Mouse (Mus musculus): Measurements from ENCODE around the gene Extl1.
"Not testable (repeated sequence)": the region's sequence is repeated elsewhere in the genome, so short reads cannot be mapped to it uniquely, and the experiment has no call there.

Gene Extl1

DNA sequence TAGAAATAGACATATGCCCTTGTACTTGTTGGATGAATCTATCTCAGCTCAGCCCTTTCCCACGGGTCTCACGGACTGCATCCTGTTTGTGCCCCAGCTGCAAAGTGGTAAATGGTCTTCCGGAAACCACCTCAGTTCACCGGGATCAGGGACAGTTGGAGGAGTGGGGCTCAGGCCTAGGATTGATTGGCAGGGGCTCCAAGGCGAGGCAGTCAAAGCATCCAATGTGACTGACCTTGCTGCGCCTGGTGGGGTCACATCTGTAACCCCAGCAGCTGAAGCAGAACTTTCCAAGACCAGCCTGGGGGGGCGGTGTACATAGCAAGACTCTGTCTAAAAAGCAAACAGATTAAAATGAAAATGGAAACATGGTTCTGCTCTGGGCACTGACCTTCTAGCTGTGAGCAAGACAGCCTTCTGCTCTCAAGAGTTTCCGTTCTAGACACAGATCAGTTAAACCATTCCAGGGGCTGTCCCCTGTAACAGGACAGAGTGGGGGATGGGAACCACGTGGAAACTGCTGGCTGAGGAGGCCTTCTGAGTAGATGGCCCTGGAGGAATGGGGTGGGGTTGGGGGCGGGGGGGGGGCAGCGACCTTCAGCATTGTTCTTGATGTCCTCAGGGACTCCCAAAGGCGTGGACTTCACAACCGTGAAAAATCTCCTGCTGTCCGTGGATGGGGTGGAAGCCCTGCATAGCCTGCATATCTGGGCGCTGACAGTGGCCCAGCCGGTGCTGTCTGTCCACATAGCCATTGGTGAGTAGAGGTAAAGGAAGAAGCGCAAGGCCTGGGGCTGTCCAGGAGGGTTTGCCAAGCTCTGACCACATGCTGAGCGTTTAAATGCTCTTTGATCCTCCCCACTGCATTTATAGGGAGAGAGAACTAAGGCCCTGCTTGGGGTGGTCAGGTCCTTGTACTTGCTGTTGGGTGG is 32.1 kb downstream of the Extl1 start:
- in situ Hi-C loops (cut with MboI, MseI): no loop called here

GRCm38 (mm10) chr4:134350641-134351040 is 33.0 kb downstream of the Extl1 start:
- in situ Hi-C loops (cut with MboI, MseI): no loop called here

DNA sequence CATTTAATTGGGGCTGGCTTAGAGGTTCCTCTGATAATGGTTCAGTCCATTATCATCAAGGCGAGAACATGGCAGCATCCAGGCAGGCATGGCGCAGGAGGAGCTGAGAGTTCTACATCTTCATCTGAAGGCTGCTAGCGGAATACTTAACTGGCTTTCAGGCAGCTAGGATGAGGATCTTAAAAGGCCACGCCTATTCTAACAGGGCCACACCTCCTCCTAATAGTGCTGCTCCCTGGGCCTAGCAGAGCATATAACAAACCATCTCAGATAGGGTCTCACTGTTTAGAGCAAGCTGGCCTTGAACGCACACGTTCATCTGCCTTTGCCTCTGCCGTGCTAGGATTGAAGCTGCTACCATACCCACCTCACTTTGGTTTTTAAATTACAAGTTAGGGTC is 33.8 kb downstream of the Extl1 start:
- in situ Hi-C loops (cut with MboI, MseI): no loop called here

DNA sequence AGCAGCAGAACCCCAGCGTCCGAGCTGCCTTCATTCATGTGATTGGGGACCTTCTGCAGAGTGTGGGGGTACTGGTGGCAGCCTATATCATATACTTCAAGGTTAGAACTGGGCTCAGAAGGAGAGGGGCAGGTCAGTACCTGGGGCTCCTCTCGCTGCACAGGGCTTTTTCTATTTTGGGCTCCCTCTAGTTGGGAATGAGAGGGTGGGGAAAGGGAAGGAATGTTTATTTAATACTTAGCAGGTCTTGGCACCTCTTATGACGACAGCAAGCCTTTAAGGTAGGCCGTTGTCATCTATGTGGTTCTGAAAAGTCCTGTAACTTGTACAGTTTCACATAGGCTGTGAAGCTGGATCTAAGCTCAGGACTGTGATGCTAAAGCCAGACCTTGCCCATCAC is 35.1 kb downstream of the Extl1 start:
- in situ Hi-C loops (cut with MboI, MseI): no loop called here

DNA sequence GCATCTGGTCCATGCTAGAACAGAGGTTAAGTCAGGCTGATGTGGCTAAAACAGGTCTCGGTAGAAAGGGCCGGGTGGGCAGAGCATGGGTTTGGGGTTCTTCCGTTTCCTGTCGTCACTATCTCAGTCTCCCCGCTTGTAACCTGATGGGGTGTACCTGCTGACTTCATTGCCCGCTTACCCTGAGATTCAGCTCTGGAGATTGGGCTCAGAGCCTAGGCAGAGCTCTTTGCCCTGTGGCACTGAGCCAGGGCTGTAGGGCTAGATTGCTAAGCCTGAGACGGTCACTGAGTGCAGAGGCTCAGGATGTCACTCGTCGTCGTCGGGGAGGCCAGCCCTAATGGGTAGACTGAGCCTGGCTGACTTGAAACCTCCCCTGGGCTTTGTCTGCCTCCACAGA is 35.6 kb downstream of the Extl1 start:
- in situ Hi-C loops (cut with MboI, MseI): no loop called here

DNA sequence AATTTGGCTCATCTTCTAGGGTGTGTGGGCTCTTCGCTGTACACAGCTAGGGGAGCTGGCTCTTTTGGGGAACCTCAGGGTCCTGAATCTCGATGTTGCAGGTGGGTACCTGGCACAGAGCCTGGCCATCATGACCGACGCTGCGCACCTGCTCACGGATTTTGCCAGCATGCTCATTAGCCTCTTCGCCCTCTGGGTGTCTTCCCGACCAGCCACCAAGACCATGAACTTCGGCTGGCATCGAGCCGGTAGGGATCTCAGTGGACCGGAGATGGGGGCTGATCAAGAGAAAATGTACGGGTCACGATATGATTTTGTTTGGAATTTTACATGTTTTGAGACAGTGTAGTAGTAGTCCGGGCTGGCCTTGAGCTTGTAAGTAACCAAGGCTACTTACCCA is 37.8 kb downstream of the Extl1 start:
- in situ Hi-C loops (cut with MboI, MseI): no loop called here

DNA sequence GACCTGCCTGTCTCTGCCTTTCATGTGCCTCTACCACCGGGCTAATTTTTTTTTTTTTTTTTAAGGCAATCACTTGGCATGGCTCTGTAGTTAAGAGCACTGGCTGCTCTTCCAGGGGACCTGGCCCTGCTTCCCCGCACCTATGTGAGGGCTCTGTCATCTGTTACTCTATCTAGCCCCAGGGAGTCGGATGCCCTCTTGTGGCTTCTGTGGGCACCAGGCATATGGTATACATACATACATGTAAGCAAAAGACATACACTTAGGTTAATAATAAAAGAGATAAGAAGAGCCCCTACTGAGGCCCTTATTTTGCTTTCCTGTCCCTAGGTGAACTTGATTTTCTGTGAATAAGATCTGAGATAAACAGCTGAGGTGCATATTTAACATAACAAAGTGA is 39.0 kb downstream of the Extl1 start:
- in situ Hi-C loops (cut with MboI, MseI): no loop called here

DNA sequence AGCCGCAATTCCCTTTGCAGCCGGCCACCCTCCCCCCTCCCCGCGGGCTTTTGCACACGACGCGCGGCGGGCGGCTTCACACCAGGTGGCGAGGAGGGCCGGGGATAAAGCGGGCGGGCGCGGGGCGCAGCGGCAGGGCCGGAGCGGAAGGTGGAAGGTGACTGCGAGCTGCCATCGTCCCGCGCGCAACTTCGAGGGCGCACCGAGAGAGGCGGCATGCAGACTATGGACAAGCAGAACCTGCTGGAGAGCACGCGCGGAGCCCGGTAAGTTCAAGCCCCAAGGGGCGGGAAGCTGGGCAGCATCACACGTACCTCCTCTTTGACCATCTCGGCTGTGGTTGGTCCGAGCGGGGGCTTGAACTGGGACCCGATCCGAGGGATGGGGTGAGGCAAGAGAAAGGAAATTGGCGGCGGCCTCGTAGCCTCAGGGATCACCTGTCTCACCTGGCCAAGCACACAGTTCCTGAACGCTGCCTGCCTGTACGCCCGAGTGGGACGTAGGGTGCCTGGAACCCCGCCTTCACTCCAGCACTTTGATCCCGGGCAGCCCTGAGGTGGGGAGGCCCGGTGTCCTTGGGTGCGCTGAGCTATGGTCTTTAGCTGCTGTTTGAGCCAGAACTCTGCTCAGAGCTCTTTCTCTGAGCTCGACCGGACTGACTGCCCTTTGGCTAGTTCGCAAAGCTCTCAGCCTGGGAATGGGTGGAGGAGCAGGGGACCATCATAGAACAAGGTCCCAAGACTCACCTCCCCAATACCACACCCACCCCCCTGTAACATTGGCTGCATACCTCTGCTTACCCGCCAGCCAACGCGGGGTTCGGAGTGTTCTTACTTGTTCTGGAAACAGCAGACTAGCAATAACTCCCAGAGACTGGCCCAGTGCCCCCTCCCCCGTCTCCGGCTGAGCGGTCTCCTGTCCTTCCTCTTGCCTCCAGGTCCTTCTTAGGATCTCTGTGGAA is 40.3 kb downstream of the Extl1 start, which contains the start of gene Slc30a2:
Slc30a2 (plus strand) TSS at position 111 of the 961 bp plus-strand sequence.
- in situ Hi-C loops (cut with MboI, MseI): no loop called here

GRCm38 (mm10) chr4:134342213-134342779 is 41.4 kb downstream of the Extl1 start:
- in situ Hi-C loops (cut with MboI, MseI): no loop called here

DNA sequence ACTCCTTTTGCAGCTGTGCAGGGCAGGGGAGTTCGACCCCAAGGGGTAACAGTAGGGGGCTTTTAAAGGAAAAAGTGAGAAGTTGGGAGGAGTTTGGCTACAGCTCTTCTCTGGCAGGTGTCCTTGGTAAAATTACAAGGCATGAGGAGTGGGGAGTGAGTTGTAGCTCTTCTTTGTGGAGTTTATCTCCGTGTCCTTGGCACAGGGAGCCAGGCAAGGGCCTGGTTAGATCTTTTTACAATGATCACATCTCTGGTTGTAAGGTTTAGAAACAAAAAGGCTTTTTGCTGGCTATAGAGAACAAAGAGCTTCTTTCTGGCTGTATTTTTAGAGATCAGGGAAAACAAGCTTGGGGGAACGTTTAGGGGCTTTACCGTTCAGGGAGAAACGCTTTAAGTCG is 42.4 kb downstream of the Extl1 start:
- in situ Hi-C loops (cut with MboI, MseI): not testable (repeated sequence)

DNA sequence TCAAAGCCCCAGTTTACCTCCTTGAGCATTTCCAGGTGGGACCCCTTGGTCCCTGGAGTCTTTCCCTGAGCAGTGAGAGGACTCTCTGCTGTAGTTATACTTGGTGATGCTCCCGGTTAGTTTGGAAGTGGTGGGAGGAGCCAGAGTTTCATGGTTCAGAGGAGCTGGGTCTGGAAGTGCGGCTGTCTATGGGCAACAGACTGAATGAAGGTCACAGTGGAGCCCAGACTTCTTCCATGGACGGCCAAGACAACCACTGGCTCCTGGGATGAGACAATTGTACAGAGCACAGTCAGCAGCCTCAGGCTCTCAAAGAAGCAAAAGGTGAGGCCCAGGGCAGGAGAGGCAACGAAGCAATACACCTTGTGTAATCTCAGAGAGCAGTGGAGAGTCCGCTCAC is 53.4 kb downstream of the Extl1 start:
- in situ Hi-C loops (cut with MboI, MseI): no loop called here

DNA sequence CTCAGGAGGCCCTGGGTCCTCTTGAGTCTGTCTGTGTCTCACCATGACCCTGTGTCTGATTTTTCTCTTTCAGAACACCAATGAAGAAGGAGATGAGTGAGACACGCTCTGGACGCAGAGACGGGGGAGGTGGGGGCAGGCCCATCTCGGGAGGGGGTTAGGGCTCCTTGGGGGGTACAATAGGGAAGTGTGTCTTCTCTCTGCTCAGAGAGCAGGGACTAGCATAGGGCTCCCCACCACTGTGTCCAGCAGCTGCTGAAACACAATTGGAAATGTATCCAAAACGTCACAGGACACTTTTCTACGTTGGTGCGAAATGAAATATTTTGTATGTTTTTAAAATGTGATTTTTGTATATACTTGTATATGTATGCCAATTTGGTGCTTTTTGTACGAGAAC is 54.8 kb downstream of the Extl1 start:
- in situ Hi-C loops (cut with MboI, MseI): no loop called here

DNA sequence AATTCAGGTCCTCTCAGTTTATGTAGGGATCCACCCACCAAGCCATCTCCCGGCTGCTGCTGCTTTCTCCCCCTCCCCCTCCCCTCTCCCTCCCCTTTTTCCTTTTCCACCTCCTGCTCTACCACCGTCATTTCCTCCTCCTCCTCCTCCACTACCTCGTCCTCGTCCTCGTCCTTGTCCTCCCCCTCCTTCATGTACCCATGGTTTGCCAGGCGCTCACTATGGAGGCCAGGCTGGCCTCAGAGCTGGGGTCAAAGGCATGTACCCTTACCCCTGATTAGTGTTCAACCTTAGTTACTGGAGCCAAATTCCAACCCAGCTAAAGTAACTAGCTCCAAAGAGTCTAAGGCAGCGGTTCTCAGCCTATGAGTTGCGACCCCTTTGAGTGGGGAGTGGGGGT is 55.5 kb downstream of the Extl1 start:
- in situ Hi-C loops (cut with MboI, MseI): no loop called here

GRCm38 (mm10) chr4:134326859-134327530 is 56.7 kb downstream of the Extl1 start:
- in situ Hi-C loops (cut with MboI, MseI): no loop called here

- in situ Hi-C loops (cut with MboI, MseI): loop anchor here (5.0 kb wide), 1 partner anchor 43 kb away; no protein-coding TSS in a partner anchor
These were observed 59.0 kb downstream of the Extl1 start for GRCm38 (mm10) chr4:134324655-134325054.

DNA sequence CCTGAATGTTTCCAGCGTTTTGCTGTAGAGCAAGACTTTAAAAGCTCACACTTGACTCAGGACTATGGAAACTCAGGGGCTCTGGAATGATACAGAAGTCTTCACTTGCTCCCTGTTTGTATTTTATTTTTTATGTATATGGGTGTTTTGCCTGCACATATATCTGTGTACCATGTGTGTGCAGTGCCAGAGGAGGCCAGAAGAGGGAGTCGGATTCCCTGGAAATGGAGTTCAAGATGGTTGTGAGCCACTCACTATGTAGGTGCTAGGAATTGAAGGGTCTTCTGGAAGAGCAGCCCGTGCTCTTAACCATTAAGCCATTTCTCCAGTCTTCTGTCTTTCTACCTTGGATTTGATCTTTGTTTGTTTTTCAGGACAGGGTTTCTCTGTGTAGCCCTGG is 62.1 kb downstream of the Extl1 start:
- in situ Hi-C loops (cut with MboI, MseI): loop anchor here (5.0 kb wide), 1 partner anchor 46 kb away; no protein-coding TSS in a partner anchor

DNA sequence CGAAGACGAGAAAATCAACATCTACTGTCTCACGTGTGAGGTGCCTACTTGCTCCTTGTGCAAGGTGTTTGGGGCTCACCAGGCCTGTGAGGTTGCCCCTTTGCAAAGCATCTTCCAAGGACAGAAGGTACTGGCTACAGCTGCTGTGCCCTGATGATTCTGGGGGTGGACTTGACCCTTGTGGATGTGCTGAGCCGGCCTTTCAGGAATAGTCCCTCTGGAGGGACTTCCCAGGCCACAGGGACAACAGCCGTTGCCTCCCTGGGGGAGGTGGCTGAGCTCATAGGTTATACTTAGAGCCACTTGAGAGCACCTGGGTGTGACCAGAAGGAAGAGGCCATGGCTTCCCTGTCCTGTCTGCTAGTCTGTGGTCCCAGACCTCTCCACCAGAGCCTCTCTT is 64.0 kb downstream of the Extl1 start:
- in situ Hi-C loops (cut with MboI, MseI): loop anchor here (5.0 kb wide), 1 partner anchor 48 kb away; no protein-coding TSS in a partner anchor

- in situ Hi-C loops (cut with MboI, MseI): no loop called here
These were observed 64.6 kb downstream of the Extl1 start for GRCm38 (mm10) chr4:134319074-134319473.

DNA sequence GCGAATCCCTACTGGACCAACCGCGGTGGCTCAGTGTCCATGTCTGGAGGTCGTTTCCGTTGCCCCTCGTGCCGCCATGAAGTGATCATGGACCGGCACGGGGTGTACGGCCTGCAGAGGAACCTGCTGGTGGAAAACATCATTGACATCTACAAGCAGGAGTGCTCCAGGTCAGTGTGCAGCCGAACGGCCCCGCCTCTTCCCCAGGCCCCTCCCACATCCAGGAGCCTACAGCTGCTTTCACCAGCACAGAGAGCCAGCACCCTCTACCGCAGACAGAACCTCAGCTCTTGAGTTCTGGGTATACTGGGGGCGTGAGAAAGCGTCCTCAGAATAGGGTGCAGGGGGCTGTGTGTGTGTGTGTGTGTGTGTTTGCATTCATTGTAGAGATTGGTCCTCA is 67.3 kb downstream of the Extl1 start:
- in situ Hi-C loops (cut with MboI, MseI): no loop called here

DNA sequence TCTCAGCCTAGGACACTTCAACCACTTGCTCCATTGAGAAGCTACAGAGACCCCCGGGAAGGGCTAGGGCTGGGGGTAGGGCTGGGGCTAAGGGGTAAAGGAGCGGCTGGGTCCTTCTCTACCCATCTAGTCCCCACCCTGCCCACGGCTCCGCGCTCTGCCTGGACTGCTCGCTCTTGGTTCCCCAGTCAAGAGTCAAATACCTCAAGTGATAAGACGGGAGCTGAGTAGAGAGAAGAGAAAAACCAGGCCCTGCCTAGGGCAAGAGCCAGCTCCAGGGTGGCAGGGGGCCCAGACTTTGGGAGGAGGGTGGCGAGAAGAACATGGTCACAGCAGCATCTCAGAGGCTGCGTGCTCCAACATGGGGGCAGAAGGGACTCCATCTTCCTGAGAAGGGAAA is 68.2 kb downstream of the Extl1 start:
- in situ Hi-C loops (cut with MboI, MseI): no loop called here

DNA sequence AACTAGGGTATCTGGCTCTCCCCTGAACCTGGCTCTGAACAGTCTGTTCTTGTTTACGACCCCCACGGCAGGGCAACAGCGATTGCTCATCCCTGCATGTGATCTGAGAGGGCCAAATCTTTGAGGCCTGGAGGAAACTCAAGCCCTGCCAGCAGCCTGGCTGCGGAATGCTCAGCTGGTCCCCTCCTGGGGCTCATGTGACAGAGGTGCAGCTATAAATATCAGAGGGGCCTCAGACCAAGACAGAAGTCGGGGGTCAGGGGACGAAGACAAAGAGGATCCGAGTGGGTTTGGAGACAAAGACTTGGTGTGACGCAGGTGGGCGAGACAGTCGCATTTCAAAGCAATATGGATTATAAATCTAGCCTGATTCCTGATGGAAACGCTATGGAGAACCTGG is 68.8 kb downstream of the Extl1 start, which contains the start of gene Trim63:
Trim63 (plus strand) TSS at position 245 of the 400 bp plus-strand sequence.
- in situ Hi-C loops (cut with MboI, MseI): no loop called here
